Mouse (Mus musculus): ENCODE data around the gene Olfr447. TPM values are rescaled to one million over a fixed set of nuclear protein-coding genes. Genes with fewer than 3 reads are reported as not detected.

Gene Olfr447
- not detected for polyA plus RNA-seq (2017; shearing (Covaris generic))

DNA sequence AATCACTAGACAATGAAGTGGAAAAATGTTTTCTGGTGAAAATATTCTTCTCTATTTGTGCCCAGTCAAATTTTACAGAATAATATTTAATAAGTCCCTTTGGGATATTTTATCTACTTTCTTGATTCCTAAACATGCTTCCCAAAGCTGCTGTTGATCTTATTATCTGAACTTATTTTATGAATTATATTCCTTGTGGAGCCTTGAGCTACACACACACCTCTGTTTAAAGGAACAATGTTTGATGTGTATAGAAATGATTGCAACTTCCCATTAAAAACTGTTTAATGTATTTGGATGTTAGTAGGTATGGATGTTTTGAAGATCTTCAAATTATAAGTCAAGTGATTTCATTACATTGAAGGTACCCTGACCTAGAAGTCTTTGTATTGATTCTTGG is at the start of gene Olfr447:
Olfr447 (plus strand) TSS at position 301 of the 400 bp plus-strand sequence.
- no peak for ATAC-seq

DNA sequence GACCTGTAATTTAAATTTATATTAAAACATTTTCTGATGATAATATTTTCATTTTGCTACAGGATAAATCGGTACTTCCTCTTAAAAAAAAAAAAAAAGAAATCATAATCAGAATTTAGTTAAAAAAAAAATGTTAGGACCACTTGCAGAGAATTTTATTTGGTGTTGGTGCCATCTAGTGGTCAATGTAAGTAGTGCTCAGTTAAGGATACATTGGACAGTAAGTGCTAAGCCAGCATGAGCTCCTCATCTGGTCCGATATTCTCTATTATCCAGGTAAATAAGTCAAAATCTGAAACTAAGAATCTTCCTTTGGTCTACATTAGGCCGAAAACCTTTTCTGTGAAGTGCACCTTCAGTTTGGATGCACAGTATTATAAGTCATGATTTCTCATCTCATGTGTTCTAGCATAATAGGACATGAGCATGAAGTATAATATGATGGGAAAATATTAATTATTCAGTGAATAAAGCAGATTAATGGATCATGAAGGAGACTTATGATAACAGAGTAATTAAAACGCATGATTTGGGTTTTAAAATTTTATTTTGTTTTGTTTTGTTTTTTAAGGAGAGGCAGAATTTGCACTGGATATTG is 48.4 kb upstream of the Olfr447 start:
- no peak for ATAC-seq

DNA sequence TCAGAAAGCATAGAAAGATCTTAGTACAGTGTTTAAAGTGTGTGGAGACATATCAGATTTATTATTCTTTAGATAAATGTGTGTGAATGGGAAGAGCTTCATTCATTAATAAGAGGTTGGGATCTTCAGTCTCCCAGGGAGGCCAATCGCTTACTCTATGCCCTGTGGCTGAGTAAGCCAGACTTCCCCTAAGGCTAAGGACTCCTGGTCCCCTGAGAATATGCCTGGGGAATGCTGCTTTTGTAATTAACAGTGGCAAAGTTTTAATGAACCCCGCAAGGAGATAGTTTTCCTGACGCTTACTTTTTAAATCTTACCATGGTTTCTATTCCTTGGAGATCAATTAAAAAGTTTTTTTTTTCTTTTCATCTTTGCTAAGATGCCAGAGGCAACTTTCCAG is 39.0 kb upstream of the Olfr447 start:
- no peak for ATAC-seq

DNA sequence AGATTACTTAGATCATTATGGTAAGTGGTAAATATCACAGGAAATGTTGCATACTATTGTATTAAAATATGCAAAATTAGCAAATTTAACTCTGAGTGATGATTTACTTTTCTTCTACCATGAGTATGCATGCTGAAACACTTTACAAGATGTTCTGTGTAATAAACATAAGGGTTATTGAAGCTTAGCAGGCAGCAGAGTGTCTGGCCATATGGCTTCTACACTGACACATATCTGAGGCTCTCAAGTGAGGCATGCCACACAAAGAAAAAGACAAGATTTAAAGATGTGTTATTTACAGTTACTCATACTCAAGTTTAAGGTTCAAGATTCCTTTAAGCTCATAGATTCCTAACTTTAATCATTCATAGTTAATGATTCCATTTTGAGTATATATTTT is 32.4 kb upstream of the Olfr447 start:
- no peak for ATAC-seq

DNA sequence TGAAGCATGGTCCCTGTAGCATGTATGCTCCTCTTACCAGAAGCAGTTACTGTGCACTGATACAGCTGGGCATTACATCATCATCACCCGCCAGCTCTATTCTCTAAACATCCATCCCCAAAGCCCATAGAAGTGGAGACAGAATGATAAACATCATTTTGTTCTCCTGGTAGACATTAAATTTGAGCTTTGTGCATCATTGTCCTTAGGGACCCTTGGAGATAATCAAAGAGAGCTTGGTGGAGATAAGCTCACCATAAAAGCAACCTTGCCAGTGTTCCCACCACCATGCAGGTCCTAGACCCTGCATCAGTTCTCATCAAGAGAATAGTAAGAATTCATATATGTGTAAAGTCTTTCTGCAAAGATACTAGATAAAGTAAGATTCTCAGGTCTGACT is 18.5 kb upstream of the Olfr447 start, which contains the start of gene Olfr448:
Olfr448 (plus strand) TSS at position 301 of the 400 bp plus-strand sequence.
- no peak for ATAC-seq

- ATAC-seq = no peak
Measured at GRCm38 (mm10) chr6:42900345-42900744, 8.3 kb upstream of the Olfr447 start.

GRCm38 (mm10) chr6:42921077-42921476 is 12.4 kb downstream of the Olfr447 start, which contains the start of gene Olfr446:
TSS of gene Olfr446 (plus strand) at chr6:42921377.
- no peak for ATAC-seq

- no peak for ATAC-seq
Measured at GRCm38 (mm10) chr6:42948767-42949166, 40.1 kb downstream of the Olfr447 start, which contains the start of gene Olfr444. TSS of gene Olfr444 (plus strand) at chr6:42949067.

Other genes with a start within 250 kb of the Olfr447 start
- under 1 TPM in 2 of 3 experiments, not detected in 1; 0.19 to 0.38 TPM for gene Tcaf1, start 198.8 kb upstream of the Olfr447 start, polyA plus RNA-seq (2017; shearing (Covaris generic))
- not detected for gene Olfr453, start 169.5 kb upstream of the Olfr447 start, polyA plus RNA-seq (2017; shearing (Covaris generic))
- gene Olfr38, start 152.5 kb upstream of the Olfr447 start, polyA plus RNA-seq (2017; shearing (Covaris generic)) = not detected
- not detected for gene Olfr452, start 123.8 kb upstream of the Olfr447 start, polyA plus RNA-seq (2017; shearing (Covaris generic))
- not detected for gene Olfr450, start 96.9 kb upstream of the Olfr447 start, polyA plus RNA-seq (2017; shearing (Covaris generic))
- not detected for gene Olfr449, start 74.5 kb upstream of the Olfr447 start, polyA plus RNA-seq (2017; shearing (Covaris generic))
- gene Olfr448, start 18.4 kb upstream of the Olfr447 start, polyA plus RNA-seq (2017; shearing (Covaris generic)) = not detected
- not detected for gene Olfr446, start 12.5 kb downstream of the Olfr447 start, polyA plus RNA-seq (2017; shearing (Covaris generic))
- gene Olfr444, start 40.2 kb downstream of the Olfr447 start, polyA plus RNA-seq (2017; shearing (Covaris generic)) = not detected
- not detected for gene Olfr441, start 197.5 kb downstream of the Olfr447 start, polyA plus RNA-seq (2017; shearing (Covaris generic))
- under 1 TPM in 1 of 3 experiments, not detected in 2; 0.17 TPM for gene Olfr237-ps1, start 237.7 kb downstream of the Olfr447 start, polyA plus RNA-seq (2017; shearing (Covaris generic))

All from inflammation-experienced regulatory T-cells, adult 6 months (primary cell).